Mouse (Mus musculus) thymus, adult 2 months (tissue): Measurements from ENCODE around the gene Tex45.

Source experiments
- CTCF ChIP-seq: fragments of 200-500 bp; IDR thresholded peaks from 2 replicates; pipeline ENCODE4 v1.5.1; 2012; ENCODE audit warnings: mild to moderate bottlenecking, control low read depth, low read length, moderate library complexity, borderline replicate concordance; ENCODE audit not compliant: control insufficient read depth, poor library complexity, insufficient read depth; ENCODE audit errors: extremely low read depth
- POLR2A ChIP-seq: fragments of 200-500 bp; IDR thresholded peaks from 2 replicates; pipeline ENCODE4 v1.6.1; 2012; ENCODE audit warnings: mild to moderate bottlenecking, low read length, control low read depth, moderate library complexity; ENCODE audit not compliant: control insufficient read depth, poor library complexity, insufficient read depth; ENCODE audit errors: extremely low read depth

- TF ChIP-seq POLR2A (no peak), CTCF (no peak)
Observed at GRCm38 (mm10) chr8:3436492-3436891, 34.2 kb upstream of the Tex45 start.
